Mouse (Mus musculus) cortical plate, adult 2 months (tissue): ENCODE measurements around the gene Scel.

Experiments
- CTCF ChIP-seq: fragments of 200-500 bp; IDR thresholded peaks from 2 replicates; pipeline ENCODE4 v1.5.1; 2011; ENCODE audit warnings: mild to moderate bottlenecking, control low read depth, low read length; ENCODE audit not compliant: insufficient read depth; ENCODE audit errors: extremely low read depth
- POLR2A ChIP-seq: fragments of 200-500 bp; IDR thresholded peaks from 2 replicates; pipeline ENCODE4 v1.6.1; 2011; ENCODE audit warnings: mild to moderate bottlenecking, low read length, control low read depth; ENCODE audit not compliant: insufficient read depth; ENCODE audit errors: extremely low read depth

DNA sequence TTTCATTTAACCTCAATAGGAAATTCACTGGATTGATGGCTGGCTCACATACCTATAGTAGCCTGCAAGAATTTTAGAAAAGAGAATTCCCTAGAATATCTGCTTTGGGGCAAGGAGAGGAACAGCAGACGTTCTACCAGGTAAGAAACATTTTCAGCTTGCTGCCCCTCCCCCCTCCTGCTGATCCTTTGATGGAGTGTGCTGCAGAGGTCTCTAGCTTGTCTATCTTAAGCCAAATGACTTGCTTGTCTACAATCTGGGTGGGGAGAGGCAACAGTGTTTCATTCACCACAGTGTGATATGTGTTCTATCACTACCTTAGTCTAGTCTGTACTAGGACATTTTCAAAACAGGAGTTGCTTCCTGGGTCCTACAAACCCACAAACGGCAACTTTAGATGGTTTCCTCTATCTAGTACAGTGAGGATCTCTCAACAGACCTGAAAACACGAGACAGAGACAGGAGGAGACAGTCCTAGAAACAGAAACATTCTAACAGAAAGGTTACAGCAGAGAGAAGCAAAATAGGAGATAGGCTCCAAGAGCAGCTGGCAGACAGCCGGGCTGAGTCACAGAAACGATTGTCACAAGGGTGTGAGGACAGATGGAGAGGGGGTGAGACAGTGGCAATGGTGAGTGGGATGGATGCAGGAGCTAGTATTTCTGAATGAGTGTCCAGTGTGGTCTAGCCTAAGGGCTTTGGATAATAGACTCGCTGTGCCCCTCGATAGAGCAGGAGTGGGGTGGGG lies 41.2 kb upstream of the Scel start:
- TF ChIP-seq POLR2A (no peak), CTCF (no peak)
